Mouse (Mus musculus): ENCODE measurements around the gene Tpgs1. TPM values are rescaled to one million over a fixed set of nuclear protein-coding genes. Genes with fewer than 3 reads are reported as not detected.

Tpgs1 gene
- polyA plus RNA-seq, 1 experiment from 2014 or later: 53.2 TPM

Other genes with a start within 250 kb of the Tpgs1 start
- not detected in 2 replicates for gene Vmn2r83, start 200.6 kb upstream of the Tpgs1 start, polyA plus RNA-seq (2015; fragmentation: Nextera tagmentation; extraction: Ambion mirVana)
- gene Plpp2, start 135.6 kb upstream of the Tpgs1 start, polyA plus RNA-seq (2015; fragmentation: Nextera tagmentation; extraction: Ambion mirVana): 69.9 and 88.4 TPM in 2 replicates
- 40.7 and 46.8 TPM in 2 replicates for gene Mier2, start 114.2 kb upstream of the Tpgs1 start, polyA plus RNA-seq (2015; fragmentation: Nextera tagmentation; extraction: Ambion mirVana)
- gene Theg, start 82.0 kb upstream of the Tpgs1 start, polyA plus RNA-seq (2015; fragmentation: Nextera tagmentation; extraction: Ambion mirVana): not detected in 2 replicates
- 0.03 TPM in 1 of 2 replicates, not detected in the other for gene C2cd4c, start 55.3 kb upstream of the Tpgs1 start, polyA plus RNA-seq (2015; fragmentation: Nextera tagmentation; extraction: Ambion mirVana)
- 3.0 and 3.2 TPM in 2 replicates for gene Shc2, start 31.5 kb upstream of the Tpgs1 start, polyA plus RNA-seq (2015; fragmentation: Nextera tagmentation; extraction: Ambion mirVana)
- gene Odf3l2, start 23.6 kb upstream of the Tpgs1 start, polyA plus RNA-seq (2015; fragmentation: Nextera tagmentation; extraction: Ambion mirVana): not detected in 2 replicates
- 33.7 and 41.9 TPM in 2 replicates for gene Madcam1, start 4.8 kb upstream of the Tpgs1 start, polyA plus RNA-seq (2015; fragmentation: Nextera tagmentation; extraction: Ambion mirVana)
- gene Cdc34, start 12.8 kb downstream of the Tpgs1 start, polyA plus RNA-seq (2015; fragmentation: Nextera tagmentation; extraction: Ambion mirVana): 84.6 and 86.3 TPM in 2 replicates
- 0.31 and 0.44 TPM in 2 replicates for gene Gzmm, start 19.7 kb downstream of the Tpgs1 start, polyA plus RNA-seq (2015; fragmentation: Nextera tagmentation; extraction: Ambion mirVana)
- gene Bsg, start 35.1 kb downstream of the Tpgs1 start, polyA plus RNA-seq (2015; fragmentation: Nextera tagmentation; extraction: Ambion mirVana): 983 and 1,041 TPM in 2 replicates
- not detected in 2 replicates for gene Hcn2, start 47.3 kb downstream of the Tpgs1 start, polyA plus RNA-seq (2015; fragmentation: Nextera tagmentation; extraction: Ambion mirVana)
- gene Polrmt, start 77.2 kb downstream of the Tpgs1 start, polyA plus RNA-seq (2015; fragmentation: Nextera tagmentation; extraction: Ambion mirVana): 33.3 and 40.9 TPM in 2 replicates
- gene Fgf22, start 85.7 kb downstream of the Tpgs1 start, polyA plus RNA-seq (2015; fragmentation: Nextera tagmentation; extraction: Ambion mirVana): 0.37 and 0.50 TPM in 2 replicates
- 29.9 and 34.8 TPM in 2 replicates for gene Rnf126, start 97.6 kb downstream of the Tpgs1 start, polyA plus RNA-seq (2015; fragmentation: Nextera tagmentation; extraction: Ambion mirVana)
- 18.1 and 23.1 TPM in 2 replicates for gene Fstl3, start 107.9 kb downstream of the Tpgs1 start, polyA plus RNA-seq (2015; fragmentation: Nextera tagmentation; extraction: Ambion mirVana)
- 0.55 and 0.72 TPM in 2 replicates for gene Prss57, start 121.6 kb downstream of the Tpgs1 start, polyA plus RNA-seq (2015; fragmentation: Nextera tagmentation; extraction: Ambion mirVana)
- 56.8 and 58.0 TPM in 2 replicates for gene Palm, start 124.2 kb downstream of the Tpgs1 start, polyA plus RNA-seq (2015; fragmentation: Nextera tagmentation; extraction: Ambion mirVana)
- 50.6 and 62.3 TPM in 2 replicates for gene Misp, start 151.6 kb downstream of the Tpgs1 start, polyA plus RNA-seq (2015; fragmentation: Nextera tagmentation; extraction: Ambion mirVana)
- gene Ptbp1, start 185.1 kb downstream of the Tpgs1 start, polyA plus RNA-seq (2015; fragmentation: Nextera tagmentation; extraction: Ambion mirVana): 268 and 308 TPM in 2 replicates
- gene Prtn3, start 205.1 kb downstream of the Tpgs1 start, polyA plus RNA-seq (2015; fragmentation: Nextera tagmentation; extraction: Ambion mirVana): 4.1 and 7.2 TPM in 2 replicates
- 28.7 and 29.1 TPM in 2 replicates for gene Plppr3, start 205.3 kb downstream of the Tpgs1 start, polyA plus RNA-seq (2015; fragmentation: Nextera tagmentation; extraction: Ambion mirVana)
- 6.3 and 9.8 TPM in 2 replicates for gene Elane, start 216.9 kb downstream of the Tpgs1 start, polyA plus RNA-seq (2015; fragmentation: Nextera tagmentation; extraction: Ambion mirVana)
- gene Cfd, start 221.5 kb downstream of the Tpgs1 start, polyA plus RNA-seq (2015; fragmentation: Nextera tagmentation; extraction: Ambion mirVana): not detected in 2 replicates
- 39.6 and 42.3 TPM in 2 replicates for gene Med16, start 239.6 kb downstream of the Tpgs1 start, polyA plus RNA-seq (2015; fragmentation: Nextera tagmentation; extraction: Ambion mirVana)
- gene Gm26602, start 241.5 kb downstream of the Tpgs1 start, polyA plus RNA-seq (2015; fragmentation: Nextera tagmentation; extraction: Ambion mirVana): 4.1 TPM in 1 of 2 replicates, not detected in the other
- gene Kiss1r, start 247.6 kb downstream of the Tpgs1 start, polyA plus RNA-seq (2015; fragmentation: Nextera tagmentation; extraction: Ambion mirVana): 0.89 and 0.97 TPM in 2 replicates

Data from stomach, embryonic 16.5 days (tissue).